Mouse (Mus musculus) kidney, postnatal 14 days (tissue): Measurements from ENCODE around the gene Pappa.
A peak's percentile ranks its signal among the peaks of the same experiment; 100 is the strongest.

Source experiments
- DNase-seq: peaks from one replicate; pipeline ENCODE4 v3.0.0; 2022; ENCODE audit warnings: mixed read lengths

Gene Pappa

GRCm38 (mm10) chr4:65123741-65124224, at the start of gene Pappa:
Gene Pappa (plus strand): TSS chr4:65124174.
- DNase-seq = no peak

- DNase-seq = no peak
Observed at GRCm38 (mm10) chr4:65077906-65078615, 45.9 kb upstream of the Pappa start.

GRCm38 (mm10) chr4:65086864-65087263, 37.1 kb upstream of the Pappa start:
- no peak for DNase-seq

- no peak for DNase-seq
Observed at GRCm38 (mm10) chr4:65087592-65087991, 36.4 kb upstream of the Pappa start.

GRCm38 (mm10) chr4:65092191-65092590, 31.8 kb upstream of the Pappa start:
- peak; percentile 5 for DNase-seq

- DNase-seq = peak; percentile 28
Observed at GRCm38 (mm10) chr4:65120329-65120728, 3.6 kb upstream of the Pappa start.

GRCm38 (mm10) chr4:65122841-65123240, 1.1 kb upstream of the Pappa start:
- peak; percentile 20 for DNase-seq

GRCm38 (mm10) chr4:65124369-65125151, 586 bp downstream of the Pappa start:
- peak; percentile 32 for DNase-seq

GRCm38 (mm10) chr4:65125341-65126332, 1.7 kb downstream of the Pappa start:
- peak; percentile 71 for DNase-seq

- DNase-seq = peak; percentile 79
Observed at GRCm38 (mm10) chr4:65126451-65127290, 2.7 kb downstream of the Pappa start.

- peak; percentile 66 for DNase-seq
Observed at GRCm38 (mm10) chr4:65127291-65127590, 3.3 kb downstream of the Pappa start.

GRCm38 (mm10) chr4:65132657-65133056, 8.7 kb downstream of the Pappa start:
- no peak for DNase-seq

GRCm38 (mm10) chr4:65134358-65134757, 10.4 kb downstream of the Pappa start:
- DNase-seq = no peak

GRCm38 (mm10) chr4:65135109-65135508, 11.1 kb downstream of the Pappa start:
- no peak for DNase-seq

- no peak for DNase-seq
Observed at GRCm38 (mm10) chr4:65136541-65136940, 12.6 kb downstream of the Pappa start.

- DNase-seq = no peak
Observed at GRCm38 (mm10) chr4:65146936-65147335, 23.0 kb downstream of the Pappa start.

GRCm38 (mm10) chr4:65153601-65154000, 29.6 kb downstream of the Pappa start:
- no peak for DNase-seq

GRCm38 (mm10) chr4:65156231-65156630, 32.3 kb downstream of the Pappa start:
- no peak for DNase-seq

- no peak for DNase-seq
Observed at GRCm38 (mm10) chr4:65158651-65159050, 34.7 kb downstream of the Pappa start.

- no peak for DNase-seq
Observed at GRCm38 (mm10) chr4:65159481-65159880, 35.5 kb downstream of the Pappa start.

- DNase-seq = no peak
Observed at GRCm38 (mm10) chr4:65163698-65164097, 39.7 kb downstream of the Pappa start.

- DNase-seq = no peak
Observed at GRCm38 (mm10) chr4:65166288-65166835, 42.4 kb downstream of the Pappa start.
